Mouse (Mus musculus): Measurements from ENCODE around the gene Sord.

Gene Sord

DNA sequence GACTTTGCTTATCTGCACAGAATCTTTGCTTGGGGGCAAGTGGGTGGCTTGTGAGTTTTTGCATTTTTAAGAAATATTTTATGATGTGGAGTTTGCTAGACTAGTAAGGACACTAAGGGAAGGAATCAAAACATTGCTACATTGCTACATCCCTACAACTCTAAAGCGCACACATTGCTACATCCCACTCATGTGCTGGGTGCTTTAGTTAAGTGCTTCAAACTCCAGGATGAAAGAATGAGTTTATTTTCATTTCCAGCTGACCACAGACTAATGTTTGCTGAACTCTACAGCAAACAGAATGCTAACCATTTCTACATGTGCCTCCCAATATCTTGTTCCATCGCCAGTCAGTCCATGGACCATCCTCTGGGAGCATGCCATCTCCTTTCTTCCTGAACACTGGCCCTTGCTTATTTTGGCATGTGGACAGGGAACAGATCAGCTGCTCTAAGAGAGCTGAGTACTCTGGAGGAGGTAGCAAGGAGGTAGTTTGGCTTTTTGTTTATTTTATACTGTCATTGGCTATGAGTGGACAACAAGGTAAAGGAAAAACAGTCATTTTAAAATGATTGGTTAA, 3.4 kb downstream of the Sord start:
- ATAC-seq (ENCODE audit: low TSS enrichment) = no peak

DNA sequence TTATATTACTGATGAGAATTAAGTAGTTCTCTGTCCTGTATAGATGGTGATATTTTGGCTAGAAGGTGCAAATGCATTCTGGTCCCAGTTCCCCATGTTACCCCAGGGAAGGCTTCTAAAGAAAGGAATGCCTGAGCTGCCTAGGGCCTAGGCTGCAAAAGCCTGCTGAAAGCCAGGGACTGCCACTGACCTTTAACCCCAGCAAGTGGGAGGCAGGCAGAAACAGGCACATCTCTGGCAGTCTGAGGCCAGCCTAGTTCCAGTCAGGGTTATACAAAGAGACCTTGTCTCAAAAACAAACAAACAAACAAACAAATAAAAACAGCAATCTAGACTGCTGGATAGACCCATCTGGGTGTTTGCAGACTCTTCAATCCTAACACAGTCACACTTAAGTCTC, 6.2 kb downstream of the Sord start:
- no peak for ATAC-seq (ENCODE audit: low TSS enrichment)

DNA sequence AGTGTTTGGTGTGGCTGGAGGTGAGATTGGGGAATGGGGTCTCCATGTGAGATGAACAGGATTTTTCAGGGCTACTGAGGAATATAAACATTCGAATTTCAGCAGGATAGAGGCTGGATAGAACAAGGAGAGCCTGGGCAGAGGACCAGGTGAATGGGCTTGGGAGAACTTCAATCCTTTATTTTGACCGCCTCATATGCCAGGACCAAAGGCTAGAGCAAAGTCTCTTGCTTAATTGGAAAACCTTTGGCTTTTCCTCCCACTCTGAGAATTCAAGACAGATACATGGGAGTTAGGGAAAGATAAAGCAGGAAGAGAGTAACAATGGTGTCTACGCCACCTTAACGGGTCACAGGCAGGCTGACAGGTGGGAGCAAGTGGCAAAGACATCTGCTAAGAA, 6.7 kb downstream of the Sord start:
- no peak for ATAC-seq (ENCODE audit: low TSS enrichment)

DNA sequence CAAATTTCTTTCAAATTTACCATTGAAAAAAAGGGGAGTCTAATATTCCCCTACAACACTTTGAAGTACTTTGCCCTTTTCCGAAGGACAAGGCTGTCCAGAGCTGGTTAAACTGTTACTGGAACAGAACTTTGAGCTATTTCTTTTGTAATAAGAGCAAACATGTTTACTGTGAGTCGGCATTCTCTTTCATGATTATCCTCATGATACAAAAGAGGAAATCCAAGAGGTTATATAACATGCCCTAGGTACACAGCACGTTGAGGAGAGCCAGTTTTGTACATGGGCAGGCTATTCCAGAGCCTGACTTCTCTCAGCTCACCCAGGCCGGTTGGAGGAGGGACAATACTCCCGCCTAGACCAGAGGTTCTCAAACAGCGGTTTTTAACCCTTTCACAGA, 7.4 kb downstream of the Sord start:
- ATAC-seq (ENCODE audit: low TSS enrichment) = no peak

DNA sequence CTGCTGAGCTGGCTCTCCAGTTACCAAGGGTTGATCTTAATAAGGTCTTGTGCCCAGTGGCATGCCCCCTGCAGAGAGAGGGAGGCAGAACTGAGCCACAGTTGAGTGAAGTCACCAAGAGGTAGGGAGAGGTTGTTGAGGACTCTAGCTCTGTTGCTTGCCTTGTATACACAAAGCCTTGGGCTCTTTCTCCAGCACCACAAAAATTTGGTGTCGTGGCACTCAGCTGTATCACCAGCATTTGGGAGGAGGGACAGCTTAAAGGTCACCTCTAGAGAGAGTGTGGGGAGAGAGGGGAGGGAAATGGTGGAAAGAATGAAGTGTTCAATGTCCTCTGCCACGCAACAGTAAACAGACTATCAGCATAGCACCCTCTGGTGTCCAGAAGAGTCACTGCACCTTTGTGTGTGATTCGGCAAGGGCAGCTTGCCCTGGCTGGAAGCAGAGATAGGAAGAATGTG, 9.2 kb downstream of the Sord start:
- peak; percentile 92 for ATAC-seq (ENCODE audit: low TSS enrichment)

DNA sequence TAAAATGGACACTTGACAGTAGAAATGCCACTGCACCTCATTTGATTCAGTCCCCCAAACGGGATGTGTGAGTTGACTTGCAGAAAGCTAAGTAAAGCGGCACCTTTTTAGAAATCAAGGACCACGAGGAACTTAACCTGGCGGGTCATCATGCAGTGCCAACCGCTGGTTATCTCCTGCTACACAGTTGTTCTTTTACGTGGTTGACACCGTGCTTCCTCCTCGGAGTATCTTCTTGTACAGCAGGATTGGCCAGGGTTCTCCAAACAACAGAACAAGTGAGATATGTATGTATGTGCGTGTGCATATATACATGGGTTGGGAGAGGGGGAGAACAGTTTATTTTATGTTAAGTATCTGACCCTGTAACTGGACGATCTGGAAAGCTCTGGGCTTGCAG, 13.2 kb downstream of the Sord start:
- ATAC-seq (ENCODE audit: low TSS enrichment) = no peak

DNA sequence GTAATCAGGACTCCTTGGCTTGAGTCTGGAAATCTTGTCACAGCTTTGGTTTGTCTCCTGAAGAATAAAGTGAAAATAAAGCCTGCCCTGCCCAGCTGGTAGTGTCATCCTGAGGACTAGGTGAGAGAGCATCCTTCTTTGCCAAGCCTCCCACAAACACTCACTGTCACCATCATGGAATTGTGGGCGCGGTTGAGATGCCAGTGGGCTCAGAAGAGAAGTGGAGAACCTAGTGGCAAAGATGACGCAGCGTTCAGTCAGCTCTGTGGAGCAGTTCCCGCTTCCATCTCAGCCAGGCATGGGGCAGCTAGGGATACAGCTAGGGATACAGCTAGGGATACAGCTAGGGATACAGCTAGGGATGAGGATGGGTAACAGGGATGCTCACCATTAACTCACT, 21.4 kb downstream of the Sord start:
- peak; percentile 84 for ATAC-seq (ENCODE audit: low TSS enrichment)

DNA sequence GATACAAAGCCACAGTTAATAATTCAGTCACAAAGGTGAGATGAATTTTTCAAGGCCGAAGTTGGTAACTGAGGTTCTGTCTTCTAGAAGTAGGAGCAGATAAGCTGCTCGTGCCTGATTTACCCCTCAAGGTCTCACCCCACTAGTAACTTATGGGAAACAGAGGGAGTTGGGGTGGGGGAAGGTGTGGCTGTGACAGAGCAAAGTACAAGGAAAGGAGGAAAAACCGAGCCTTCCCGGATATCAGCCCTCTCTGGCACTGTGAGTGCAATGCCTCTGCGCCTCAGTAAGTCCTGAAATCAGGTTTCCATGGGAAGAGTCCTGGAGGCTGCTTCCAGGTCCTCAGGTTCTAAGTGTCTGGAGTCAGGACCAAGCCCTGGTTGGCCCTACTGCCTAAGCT, 26.2 kb downstream of the Sord start:
- no peak for ATAC-seq (ENCODE audit: low TSS enrichment)

DNA sequence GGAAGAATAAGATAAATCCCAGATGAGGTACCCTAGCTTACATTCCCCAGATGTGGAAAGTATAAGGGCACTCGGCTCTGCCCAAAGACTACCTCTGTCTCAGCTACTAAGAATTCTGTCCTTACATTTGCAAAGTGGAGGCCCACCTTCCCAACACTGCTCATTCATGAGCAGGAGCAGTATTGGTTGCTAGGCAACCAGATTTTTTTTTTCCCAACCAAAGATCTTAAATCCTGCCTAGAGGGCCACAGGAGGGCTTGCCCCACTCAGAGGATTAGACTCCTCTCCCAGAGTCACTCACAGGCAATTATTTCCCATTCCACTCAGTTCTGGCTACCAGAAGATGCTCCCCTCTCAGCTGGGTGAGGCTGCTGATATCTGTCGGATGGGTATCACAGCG, 30.1 kb downstream of the Sord start:
- no peak for ATAC-seq (ENCODE audit: low TSS enrichment)

DNA sequence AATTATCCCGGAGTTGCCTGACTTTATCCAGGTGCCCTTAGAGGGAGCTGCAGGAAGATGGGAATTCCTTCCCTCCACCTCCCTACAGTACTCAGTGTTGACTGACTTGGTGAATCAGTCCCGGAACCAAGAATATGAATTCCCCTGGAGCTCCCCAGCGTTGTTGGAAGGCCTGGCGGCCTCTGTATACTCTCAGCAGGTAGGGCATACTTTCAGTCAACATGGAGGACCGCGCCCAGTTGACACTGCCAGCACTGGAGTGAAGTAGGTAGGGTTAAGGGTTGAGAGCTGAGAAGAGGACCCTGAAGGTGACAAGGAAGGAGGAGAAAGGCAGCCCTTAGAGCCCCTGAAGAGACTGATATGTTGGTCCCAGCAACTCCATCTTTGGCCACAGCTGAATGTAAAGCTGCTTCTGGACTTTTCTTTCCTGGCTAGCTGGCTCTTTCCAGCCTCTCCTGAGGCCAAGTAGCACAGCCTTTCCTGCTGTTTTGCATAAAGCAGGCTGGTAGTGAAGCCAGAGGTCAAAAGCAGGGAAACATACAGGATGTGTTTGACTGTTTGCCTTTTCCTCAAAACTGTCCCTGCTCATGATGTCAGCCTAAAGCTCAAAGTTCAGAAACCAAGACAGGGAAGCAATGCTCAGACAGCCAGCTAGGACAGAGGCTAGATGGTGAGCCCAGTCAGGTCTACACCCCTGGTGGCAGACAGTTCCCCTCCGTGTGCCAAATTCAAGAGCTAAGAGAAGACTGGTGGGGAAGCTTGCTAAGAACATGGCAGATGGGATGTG, 32.1 kb downstream of the Sord start:
- no peak for ATAC-seq (ENCODE audit: low TSS enrichment)

DNA sequence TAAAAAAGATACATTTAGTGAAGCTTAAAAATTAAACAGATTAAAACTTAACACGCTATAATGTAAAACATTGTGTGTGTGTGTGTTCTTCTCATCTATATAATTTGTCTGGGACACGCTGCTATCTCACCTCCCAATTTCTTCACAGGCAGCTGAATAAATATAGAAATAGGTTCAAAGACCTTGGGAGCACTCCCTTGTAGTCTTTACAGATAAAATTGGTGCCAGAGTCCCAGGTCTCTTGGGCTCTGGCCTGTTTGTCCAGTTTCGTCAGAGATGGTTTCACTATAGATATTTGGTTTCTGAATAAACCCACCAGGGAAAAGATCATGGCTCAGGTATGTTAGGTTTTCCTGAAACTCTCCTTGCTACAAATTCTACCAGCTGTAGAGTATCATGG, 44.2 kb downstream of the Sord start:
- no peak for ATAC-seq (ENCODE audit: low TSS enrichment)

DNA sequence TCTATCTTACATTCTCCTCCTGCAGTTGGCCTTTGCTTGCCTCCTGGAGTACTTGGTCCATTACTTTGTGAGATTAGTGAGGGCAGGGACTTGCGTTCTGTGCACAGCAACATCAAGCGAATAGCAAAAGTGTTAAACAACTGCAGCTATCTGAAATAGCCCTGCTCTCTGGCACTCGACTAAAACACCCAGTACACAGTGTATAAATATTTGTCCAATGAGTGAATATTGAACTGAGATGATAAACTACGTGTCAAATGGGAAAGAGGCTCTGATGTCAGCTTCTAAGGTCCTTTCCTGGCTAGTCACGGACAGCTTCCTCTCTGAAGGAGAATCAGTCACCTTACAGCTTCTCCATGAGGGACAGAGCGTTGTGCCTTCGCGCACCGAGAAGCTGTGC, 49.5 kb downstream of the Sord start:
- no peak for ATAC-seq (ENCODE audit: low TSS enrichment)

DNA sequence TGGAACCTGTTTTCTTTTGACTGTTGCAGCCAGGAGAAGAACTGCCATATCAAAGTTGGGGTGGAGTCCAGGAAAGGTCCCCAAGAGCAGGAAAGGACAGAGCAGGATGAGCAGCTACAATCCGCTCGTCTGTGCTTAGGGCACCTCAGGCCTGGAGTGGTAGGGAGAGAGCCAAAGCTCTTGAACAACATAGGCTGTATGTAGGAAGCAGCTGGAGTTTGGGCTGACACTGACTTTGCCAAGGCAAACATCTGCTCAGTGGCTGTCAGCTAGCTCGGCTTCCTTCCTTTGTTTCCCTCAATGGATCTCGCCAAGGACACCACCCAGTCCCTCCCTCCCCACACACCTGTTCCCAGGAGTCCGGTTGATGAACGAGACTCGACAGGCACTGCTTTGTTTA, 51.6 kb downstream of the Sord start:
- no peak for ATAC-seq (ENCODE audit: low TSS enrichment)

DNA sequence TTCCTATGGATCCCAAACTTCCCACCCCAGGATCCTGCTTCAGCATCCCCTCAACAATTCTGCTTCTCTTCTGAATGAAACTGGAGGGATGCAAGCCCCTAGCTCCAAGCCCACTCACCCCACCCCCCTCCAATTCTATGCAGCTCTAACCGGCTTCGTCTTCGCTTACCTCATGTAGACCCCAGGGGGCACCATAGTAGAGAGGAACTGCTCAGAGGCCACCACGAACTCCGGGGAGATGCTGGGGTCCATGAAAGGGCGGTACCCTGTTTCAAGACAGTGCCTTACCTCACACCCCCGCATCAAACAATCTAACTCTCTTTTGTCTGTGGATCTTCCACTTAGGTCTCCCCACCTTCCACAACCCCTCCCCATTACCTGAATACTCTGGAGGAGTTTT, 60.4 kb downstream of the Sord start:
- no peak for ATAC-seq (ENCODE audit: low TSS enrichment)

DNA sequence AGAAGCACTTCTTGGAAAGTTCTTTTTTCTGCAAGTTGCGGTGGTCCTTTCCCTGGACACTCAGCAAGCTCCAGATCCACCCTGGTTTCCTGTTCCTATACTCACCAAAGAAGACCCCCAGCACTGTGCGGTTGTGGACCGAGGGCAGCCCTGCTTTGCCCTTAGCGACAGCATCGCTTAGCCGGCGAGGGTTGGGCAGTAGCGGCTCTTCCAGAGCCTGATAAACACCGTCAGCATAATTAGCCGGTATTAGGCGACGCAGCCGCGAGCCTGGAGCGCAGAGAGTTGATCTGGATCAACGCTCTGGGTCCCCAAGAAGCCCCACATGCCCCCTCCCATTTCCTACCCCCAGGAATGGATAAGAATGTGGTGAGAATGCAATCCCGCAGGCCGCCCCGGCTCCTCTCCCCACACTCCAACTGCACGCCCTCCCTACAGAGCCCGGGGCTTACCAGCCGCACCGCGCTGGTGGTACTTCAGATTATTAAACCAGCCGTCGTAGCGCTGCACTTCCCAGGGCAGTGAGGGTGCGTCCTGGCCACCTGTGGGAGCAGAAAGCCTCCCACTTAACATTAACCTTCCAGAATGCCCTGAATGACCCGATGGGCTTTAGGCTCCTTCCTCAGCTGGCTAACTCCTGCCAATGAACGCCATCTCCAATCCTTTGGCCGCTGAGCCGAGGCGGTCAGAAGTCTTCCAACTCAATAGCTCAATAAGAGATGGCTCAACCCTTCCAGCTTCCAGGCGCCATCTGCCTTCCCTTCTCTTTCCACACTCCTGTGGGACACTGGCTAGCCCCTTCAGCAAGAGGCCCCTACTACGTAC, 62.9 kb downstream of the Sord start:
- ATAC-seq (ENCODE audit: low TSS enrichment) = no peak

DNA sequence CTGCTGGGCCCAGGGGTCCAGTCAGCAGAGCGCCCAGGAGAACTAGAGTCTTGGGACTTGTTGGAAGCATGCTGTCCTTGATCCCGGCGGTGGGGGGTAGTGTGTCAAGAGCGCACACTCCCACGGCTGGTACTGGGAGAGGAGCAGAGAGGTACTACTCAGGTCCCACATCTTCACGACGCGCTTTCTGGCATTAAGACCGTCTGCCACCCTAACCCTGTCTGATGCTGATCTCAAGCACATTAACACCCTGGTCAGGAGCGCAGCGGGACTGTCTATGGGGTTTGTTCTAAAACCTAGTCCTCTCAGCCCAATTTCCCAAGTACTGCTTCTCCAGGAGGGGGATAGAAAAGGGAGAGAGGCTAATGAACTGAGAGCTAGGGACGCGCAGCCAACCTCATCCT, 63.5 kb downstream of the Sord start, which contains the start of gene Duox2:
Duox2 (minus strand) TSS at position 354 of the 404 bp plus-strand sequence.
- ATAC-seq (ENCODE audit: low TSS enrichment) = no peak

DNA sequence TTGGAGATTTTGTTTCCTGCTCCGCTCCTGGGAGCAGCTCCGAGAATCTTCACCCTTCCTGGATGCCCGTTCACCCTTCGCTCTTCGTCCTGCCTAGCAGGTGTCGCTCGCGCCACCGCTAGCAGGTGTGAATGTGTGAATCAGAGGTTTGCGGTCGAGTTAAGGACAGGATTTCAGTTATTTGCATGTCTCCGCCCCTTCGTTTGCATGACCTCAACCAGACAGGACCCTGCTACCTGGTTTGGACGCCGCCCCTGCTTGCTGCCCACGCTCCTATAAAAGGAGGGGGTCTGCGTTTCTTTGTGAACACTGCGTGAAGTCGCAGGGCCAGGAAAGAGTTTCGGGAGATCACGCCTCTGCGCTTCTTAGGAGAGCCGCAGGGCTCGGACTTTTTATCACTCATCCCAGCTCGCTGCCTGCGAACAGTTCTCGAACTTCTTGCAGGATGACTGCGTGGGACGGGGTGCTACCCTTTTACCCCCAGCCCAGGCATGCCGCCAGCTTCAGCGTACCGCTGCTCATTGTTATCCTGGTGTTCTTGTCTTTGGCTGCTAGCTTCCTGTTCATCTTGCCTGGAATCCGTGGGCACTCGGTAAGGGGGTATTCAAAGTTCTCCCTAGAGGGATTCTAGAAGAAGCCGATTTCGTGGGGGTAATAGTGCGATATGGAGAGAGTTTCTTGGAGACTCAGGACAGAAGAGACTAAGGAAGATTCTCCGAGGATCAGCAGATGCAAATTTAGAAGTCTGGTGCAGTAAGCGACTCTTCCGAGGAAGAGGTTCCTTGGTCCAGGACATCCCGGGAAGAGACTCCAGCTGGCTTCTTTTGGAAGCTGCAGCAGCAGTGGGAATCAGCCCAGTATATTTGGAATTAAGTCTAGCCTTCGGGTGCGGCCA, 64.3 kb downstream of the Sord start, which contains the start of gene Duoxa2:
Duoxa2 (plus strand) TSS at position 305 of the 895 bp plus-strand sequence.
- no peak for ATAC-seq (ENCODE audit: low TSS enrichment)

DNA sequence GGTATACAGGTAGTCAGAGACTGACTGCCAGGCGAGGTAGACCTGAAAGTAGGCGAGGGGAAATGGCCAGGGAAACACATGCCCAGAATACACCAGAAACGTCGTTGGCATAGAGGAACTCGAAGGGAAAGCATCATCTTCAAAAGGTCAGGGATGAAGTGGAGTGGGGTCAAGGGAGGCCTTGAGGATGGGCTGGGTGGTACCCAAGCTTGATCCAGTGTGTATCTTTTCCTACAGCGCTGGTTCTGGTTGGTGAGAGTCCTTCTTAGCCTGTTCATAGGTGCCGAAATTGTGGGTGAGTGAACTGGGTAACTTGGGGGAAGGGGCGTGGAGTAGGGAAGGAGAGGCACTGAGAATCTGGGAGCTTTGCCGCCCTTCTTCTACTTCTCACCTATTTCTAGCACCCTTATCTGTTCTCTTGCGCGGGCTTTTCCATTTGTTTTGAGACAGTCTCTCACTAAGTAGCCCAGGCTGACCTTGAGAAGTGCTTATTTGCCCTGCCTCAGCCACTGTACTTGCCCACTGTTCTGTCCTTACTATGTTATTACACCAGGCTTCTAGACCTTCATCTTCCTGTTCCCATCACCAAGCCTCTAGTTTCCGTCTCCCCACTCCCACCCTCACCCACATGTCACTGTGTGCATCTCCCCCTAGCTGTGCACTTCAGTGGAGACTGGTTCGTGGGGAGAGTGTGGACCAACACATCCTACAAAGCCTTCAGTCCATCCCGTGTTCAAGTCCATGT, 65.5 kb downstream of the Sord start:
- no peak for ATAC-seq (ENCODE audit: low TSS enrichment)

DNA sequence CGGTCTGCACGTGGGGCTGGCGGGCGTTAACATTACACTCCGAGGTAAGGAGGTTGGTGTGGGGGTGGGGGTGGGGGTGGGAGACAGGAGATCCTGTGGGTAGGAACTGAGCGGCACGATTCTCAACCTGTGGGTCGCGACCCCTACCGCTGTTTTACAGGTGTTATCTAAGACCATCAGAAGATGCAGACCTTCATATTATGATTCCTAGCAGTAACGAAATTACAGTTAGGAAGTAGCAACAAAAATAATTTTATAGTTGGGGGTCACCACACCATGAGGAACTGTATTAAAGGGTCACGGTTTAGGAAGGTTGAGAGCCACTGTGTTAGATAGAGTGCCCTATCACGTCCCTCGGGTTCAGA, 66.1 kb downstream of the Sord start:
- ATAC-seq (ENCODE audit: low TSS enrichment) = no peak

DNA sequence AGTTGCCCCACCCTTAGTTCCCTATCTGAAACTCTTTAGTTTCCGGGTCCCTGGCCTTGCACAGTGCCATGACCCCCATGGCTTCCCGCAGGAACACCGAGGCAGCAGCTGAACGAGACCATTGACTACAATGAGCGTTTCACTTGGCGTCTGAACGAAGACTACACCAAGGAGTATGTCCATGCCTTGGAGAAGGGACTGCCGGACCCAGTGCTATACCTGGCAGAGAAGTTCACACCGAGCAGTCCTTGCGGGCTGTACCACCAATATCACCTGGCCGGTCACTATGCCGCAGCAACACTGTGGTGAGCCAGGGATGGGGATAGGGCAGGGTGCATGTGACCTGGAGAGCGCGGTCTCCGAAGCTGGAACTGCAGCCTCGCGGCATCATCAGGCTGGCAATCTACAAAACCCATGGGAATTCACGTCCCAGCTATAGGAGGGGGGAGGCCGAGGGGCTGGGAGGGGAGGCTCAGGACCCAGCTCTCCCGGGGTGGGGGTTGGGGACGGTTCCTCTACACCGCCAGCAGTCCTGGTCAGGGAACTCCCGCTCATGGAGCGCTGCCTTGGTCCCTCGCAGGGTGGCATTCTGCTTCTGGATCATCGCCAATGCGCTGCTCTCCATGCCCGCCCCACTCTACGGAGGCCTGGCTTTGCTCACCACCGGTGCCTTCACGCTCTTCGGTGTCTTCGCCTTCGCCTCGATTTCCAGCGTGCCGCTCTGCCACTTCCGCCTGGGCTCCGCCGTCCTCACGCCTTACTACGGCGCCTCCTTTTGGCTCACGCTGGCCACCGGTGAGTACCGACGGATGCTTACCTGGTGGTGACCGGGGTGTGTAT, 66.8 kb downstream of the Sord start:
- peak; percentile 60 for ATAC-seq (ENCODE audit: low TSS enrichment)
